21 mouse cellular contexts compared by ENCODE assay signal in the genomic region with DNA sequence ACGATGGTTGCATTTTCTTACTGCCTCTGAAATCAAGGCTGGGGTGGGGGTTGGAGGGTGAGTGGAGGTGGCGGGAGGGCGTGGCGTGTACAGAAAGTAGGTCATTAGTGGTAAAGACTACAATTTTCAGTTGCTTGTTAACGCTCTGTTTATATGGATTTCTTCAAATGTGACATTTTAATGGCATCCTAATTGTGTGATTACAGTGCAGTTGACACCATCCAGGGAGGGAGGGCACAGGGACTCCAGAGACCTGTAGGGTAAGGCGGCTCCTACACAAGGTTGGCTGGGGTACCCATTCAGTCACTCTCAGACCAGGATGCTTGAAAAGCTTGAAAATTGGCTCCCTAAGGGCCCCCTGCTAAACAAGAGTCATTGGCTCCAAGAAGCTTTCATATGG.
A peak's percentile ranks its signal among the peaks of the same experiment; 100 is the strongest.
DNase-seq lines count a peak whose midpoint lies in the region; ATAC-seq and TF ChIP-seq lines count a peak whose summit lies in the region.
"Had no signal": no experiment of that assay in that cellular context is flagged by ENCODE, and none has a peak within 500 bp of the region (broad histone marks: within the 10 kb centered on the region; RNA-seq: fewer than 3 reads in every experiment).

No protein-coding gene starts in this region.

- TF ChIP-seq CTCF in kidney, adult 2 months (conservative IDR thresholded peaks at IDR 0.05; ENCODE audit: insufficient read depth, insufficient read length, low read depth, low read length) = no peak

- H3K9me3 ChIP-seq in kidney, embryonic 14.5 days (ENCODE audit: control insufficient read depth, low read length) = no peaks in the 10 kb centered on the region
- no peaks in the 10 kb centered on the region for H3K9me3 ChIP-seq in embryonic facial prominence, embryonic 12.5 days
- no peaks in the 10 kb centered on the region for H3K9me3 ChIP-seq in forebrain, embryonic 15.5 days
- H3K9me3 ChIP-seq: heart, embryonic 13.5 days; hindbrain, embryonic 15.5 days; limb, embryonic 13.5 days; liver, embryonic 13.5 days; lung, embryonic 15.5 days had no signal

- peaks cover 8% of the 10 kb centered on the region; the same call in 1 of the 2 replicates for H3K4me1 ChIP-seq in kidney, embryonic 14.5 days (ENCODE audit: control insufficient read depth, insufficient read depth, low read length)
- peaks cover 6% of the 10 kb centered on the region; the same call in 1 of the 2 replicates for H3K4me1 ChIP-seq in kidney, adult 2 months (ENCODE audit: control insufficient read depth, insufficient read depth, low read length)
- H3K4me1 ChIP-seq in embryonic facial prominence, embryonic 12.5 days = 0 out of 2 replicates have a peak, but pooled peaks cover 4% of the 10 kb centered on the region
- H3K4me1 ChIP-seq in forebrain, embryonic 15.5 days = 0 out of 2 replicates have a peak, but pooled peaks cover 5% of the 10 kb centered on the region
- H3K4me1 ChIP-seq: liver, embryonic 13.5 days; lung, embryonic 15.5 days had no signal

- ATAC-seq in kidney, embryonic 14.5 days (ENCODE audit: low FRiP score, low TSS enrichment) = peak; percentile 32; the same call in 1 of the 2 replicates
- 0 out of 2 replicates have a peak, but pooled peaks have one; percentile 56 for ATAC-seq in embryonic facial prominence, embryonic 12.5 days (ENCODE audit: insufficient number of reproducible peaks, insufficient read depth, low FRiP score, low TSS enrichment)
- peak; percentile 76; the same call in 1 of the 2 replicates for ATAC-seq in forebrain, embryonic 15.5 days (replicated peaks)

- no peak overlapping the region for H3K27ac ChIP-seq in kidney, embryonic 14.5 days (ENCODE audit: low read depth, low read length)
- no peak overlapping the region for H3K27ac ChIP-seq in kidney, adult 2 months (ENCODE audit: insufficient read depth, low read depth, low read length)
- no peak overlapping the region for H3K27ac ChIP-seq in embryonic facial prominence, embryonic 12.5 days
- H3K27ac ChIP-seq in forebrain, embryonic 15.5 days (replicated peaks) = no peak overlapping the region
- H3K27ac ChIP-seq: heart, embryonic 13.5 days; hindbrain, embryonic 15.5 days; limb, embryonic 13.5 days; liver, embryonic 13.5 days; lung, embryonic 15.5 days had no signal

- no peaks in the 10 kb centered on the region for H3K27me3 ChIP-seq in kidney, embryonic 14.5 days (ENCODE audit: control insufficient read depth, insufficient read depth, low read length)
- no peaks in the 10 kb centered on the region for H3K27me3 ChIP-seq in kidney, adult 2 months (replicated peaks; ENCODE audit: control insufficient read depth, insufficient read depth, low read length)
- no peaks in the 10 kb centered on the region for H3K27me3 ChIP-seq in embryonic facial prominence, embryonic 12.5 days
- no peaks in the 10 kb centered on the region for H3K27me3 ChIP-seq in forebrain, embryonic 15.5 days
- H3K27me3 ChIP-seq: heart, embryonic 13.5 days; hindbrain, embryonic 15.5 days; liver, embryonic 13.5 days; lung, embryonic 15.5 days had no signal

- no peak for DNase-seq in kidney, adult 2 months
- DNase-seq in retina, postnatal 1 day = peak; percentile 42
- DNase-seq in right cerebral cortex, postnatal 4 days = no peak
- DNase-seq in right cerebral cortex, postnatal 36 days (ENCODE audit: low spot score in 2 of 2) = no peak
- DNase-seq: adrenal gland, postnatal 36 days; B cell, adult 2 months; cerebellum, adult 8-10 months; heart, adult 18-20 months; kidney, adult 11 months; kidney, postnatal 10 days; layer of hippocampus, postnatal 36 days; liver, embryonic 13.5 days; lung, postnatal 4 days; thymus, postnatal 4 days had no signal

- H3K9ac ChIP-seq in kidney, embryonic 14.5 days (ENCODE audit: low read depth, low read length) = no peak overlapping the region
- no peak overlapping the region for H3K9ac ChIP-seq in embryonic facial prominence, embryonic 12.5 days
- no peak overlapping the region for H3K9ac ChIP-seq in forebrain, embryonic 15.5 days (replicated peaks)
- H3K9ac ChIP-seq: heart, embryonic 13.5 days; hindbrain, embryonic 15.5 days; limb, embryonic 13.5 days; liver, embryonic 13.5 days; lung, embryonic 15.5 days had no signal

- 24% methylated on average over 6 of the region's 6 CpGs for WGBS in kidney, embryonic 14.5 days
- WGBS in kidney, adult 2 months = 46% methylated on average over 6 of the region's 6 CpGs
- WGBS in embryonic facial prominence, embryonic 12.5 days = 64% methylated on average over 6 of the region's 6 CpGs
- WGBS in forebrain, embryonic 15.5 days = 52% methylated on average over 6 of the region's 6 CpGs

- no peak overlapping the region for H3K4me3 ChIP-seq in kidney, embryonic 14.5 days (ENCODE audit: low read length)
- no peak overlapping the region for H3K4me3 ChIP-seq in kidney, adult 2 months (ENCODE audit: insufficient read depth, low read depth, low read length)
- H3K4me3 ChIP-seq in embryonic facial prominence, embryonic 12.5 days = no peak overlapping the region
- no peak overlapping the region for H3K4me3 ChIP-seq in forebrain, embryonic 15.5 days
- H3K4me3 ChIP-seq: heart, embryonic 13.5 days; hindbrain, embryonic 15.5 days; limb, embryonic 13.5 days; liver, embryonic 13.5 days; lung, embryonic 15.5 days had no signal

- no peaks in the 10 kb centered on the region for H3K36me3 ChIP-seq in kidney, embryonic 14.5 days (ENCODE audit: control insufficient read depth, insufficient read depth, low read length)
- H3K36me3 ChIP-seq in kidney, adult 2 months (ENCODE audit: control insufficient read depth, insufficient read depth, low read length) = no peaks in the 10 kb centered on the region
- H3K36me3 ChIP-seq in embryonic facial prominence, embryonic 12.5 days = no peaks in the 10 kb centered on the region
- H3K36me3 ChIP-seq in forebrain, embryonic 15.5 days = no peaks in the 10 kb centered on the region
- H3K36me3 ChIP-seq: heart, embryonic 13.5 days; hindbrain, embryonic 15.5 days; limb, embryonic 13.5 days; liver, embryonic 13.5 days; lung, embryonic 15.5 days had no signal

- no peak for TF ChIP-seq POLR2A in kidney, adult 2 months (IDR thresholded peaks at IDR 0.05; ENCODE audit: low read depth, low read length)

- H3K4me2 ChIP-seq in kidney, embryonic 14.5 days (replicated peaks; ENCODE audit: low read depth, low read length) = no peak overlapping the region
- no peak overlapping the region for H3K4me2 ChIP-seq in embryonic facial prominence, embryonic 12.5 days (replicated peaks)
- no peak overlapping the region for H3K4me2 ChIP-seq in forebrain, embryonic 15.5 days (replicated peaks)
- H3K4me2 ChIP-seq: heart, embryonic 13.5 days; hindbrain, embryonic 15.5 days; limb, embryonic 13.5 days; liver, embryonic 13.5 days; lung, embryonic 15.5 days had no signal
